Mouse (Mus musculus): ENCODE results near the gene Sema6d.

- TF ChIP-seq EP300 (IDR thresholded peaks at IDR 0.05; ENCODE audit: low read depth) (no peak), CTCF (IDR thresholded peaks at IDR 0.05; ENCODE audit: low read depth) (no peak)
Observed at GRCm38 (mm10) chr2:124505784-124506489, 416.2 kb downstream of the Sema6d start.

Data from liver, postnatal 0 days (tissue).